Mouse (Mus musculus) stomach, postnatal 0 days (tissue): ENCODE data around the gene Fam114a2.

Experiments used
- CTCF ChIP-seq: IDR thresholded peaks from 2 replicates; pipeline ENCODE4 v1.5.1; 2016; ENCODE audit warnings: antibody characterized with exemption, low read depth, mild to moderate bottlenecking, moderate library complexity
- EP300 ChIP-seq: optimal IDR thresholded peaks from 2 replicates; pipeline ENCODE3; 2016; ENCODE audit warnings: antibody characterized with exemption

DNA sequence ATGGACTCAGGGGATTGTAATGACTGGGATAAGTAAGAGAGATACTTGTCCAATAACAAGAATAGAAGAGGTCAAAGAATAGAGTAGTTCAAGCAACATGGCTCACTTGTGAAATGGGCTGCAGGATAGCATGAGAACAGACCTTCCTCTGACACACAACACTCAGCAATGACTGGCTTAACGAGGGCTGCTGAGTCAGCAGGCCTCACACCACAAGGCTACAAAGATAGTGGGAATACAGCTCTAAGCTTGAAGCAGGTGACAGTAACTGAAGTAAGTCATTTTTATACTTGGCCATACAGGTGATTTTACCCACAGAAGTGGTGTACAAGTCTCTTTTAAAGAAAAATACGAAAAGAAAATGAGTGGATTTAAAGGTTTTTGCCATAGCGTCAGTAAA lies 7.5 kb upstream of the Fam114a2 start:
- TF ChIP-seq CTCF (no peak), EP300 (no peak)
